Mouse (Mus musculus): ENCODE data around the gene Gm20388. TPM values are rescaled to one million over a fixed set of nuclear protein-coding genes. Genes with fewer than 3 reads are reported as not detected.

The Gm20388 gene
- polyA plus RNA-seq, 1 experiment from 2014 or later: not detected

- ATAC-seq (replicated peaks; ENCODE audit: insufficient number of reproducible peaks, insufficient read depth, low FRiP score, low read depth): no peak
- H3K9me3 ChIP-seq (replicated peaks): no peaks in the 10 kb centered on the region
- peaks cover 30% of the 10 kb centered on the region for H3K27me3 ChIP-seq
- no peak overlapping the region for H3K4me3 ChIP-seq
- H3K4me2 ChIP-seq: no peak overlapping the region
- H3K4me1 ChIP-seq (replicated peaks): peaks cover 13% of the 10 kb centered on the region
- H3K9ac ChIP-seq: no peak overlapping the region
- H3K36me3 ChIP-seq: no peaks in the 10 kb centered on the region
- H3K27ac ChIP-seq: no peak overlapping the region
- WGBS: 73% methylated on average over 12 of the region's 12 CpGs
Measured at GRCm38 (mm10) chr8:123352118-123352517, 3441.5 kb downstream of the Gm20388 start.

- no peak overlapping the region for H3K27ac ChIP-seq
- no peak overlapping the region for H3K4me2 ChIP-seq
- peaks cover 13% of the 10 kb centered on the region for H3K4me1 ChIP-seq (replicated peaks)
- H3K9me3 ChIP-seq (replicated peaks): no peaks in the 10 kb centered on the region
- H3K4me3 ChIP-seq: no peak overlapping the region
- no peak overlapping the region for H3K9ac ChIP-seq
- no peaks in the 10 kb centered on the region for H3K36me3 ChIP-seq
- WGBS: 51% methylated on average over 13 of the region's 13 CpGs
- peaks cover 30% of the 10 kb centered on the region for H3K27me3 ChIP-seq
- ATAC-seq (replicated peaks; ENCODE audit: insufficient number of reproducible peaks, insufficient read depth, low FRiP score, low read depth): no peak
Measured at GRCm38 (mm10) chr8:123352786-123353185, 3442.1 kb downstream of the Gm20388 start.

GRCm38 (mm10) chr8:123353216-123353615 is 3442.6 kb downstream of the Gm20388 start:
- no peaks in the 10 kb centered on the region for H3K9me3 ChIP-seq (replicated peaks)
- no peak overlapping the region for H3K9ac ChIP-seq
- H3K27me3 ChIP-seq: peaks cover 30% of the 10 kb centered on the region
- 45% methylated on average over 11 of the region's 11 CpGs for WGBS
- no peak overlapping the region for H3K4me3 ChIP-seq
- no peak for ATAC-seq (replicated peaks; ENCODE audit: insufficient number of reproducible peaks, insufficient read depth, low FRiP score, low read depth)
- H3K4me2 ChIP-seq: no peak overlapping the region
- no peak overlapping the region for H3K27ac ChIP-seq
- no peaks in the 10 kb centered on the region for H3K36me3 ChIP-seq
- H3K4me1 ChIP-seq (replicated peaks): peaks cover 9% of the 10 kb centered on the region

GRCm38 (mm10) chr8:123361082-123361739 is 3450.6 kb downstream of the Gm20388 start:
- Histone ChIP-seq H3K9me3 (replicated peaks) (no peaks in the 10 kb centered on the region), H3K36me3 (no peaks in the 10 kb centered on the region), H3K27ac (no peak overlapping the region), H3K4me1 (replicated peaks) (no peaks in the 10 kb centered on the region), H3K4me3 (no peak overlapping the region), H3K4me2 (no peak overlapping the region), H3K9ac (no peak overlapping the region), H3K27me3 (peaks cover 12% of the 10 kb centered on the region; the same call in 1 of the 2 replicates)
- ATAC-seq (replicated peaks; ENCODE audit: insufficient number of reproducible peaks, insufficient read depth, low FRiP score, low read depth): no peak
- 44% methylated on average over 12 of the region's 12 CpGs for WGBS

- Histone ChIP-seq H3K36me3 (peaks cover 6% of the 10 kb centered on the region; the same call in 1 of the 2 replicates), H3K4me1 (replicated peaks) (peaks cover 21% of the 10 kb centered on the region), H3K27ac (peak within 1 kb of the TSS; percentile 95), H3K27me3 (no peaks in the 10 kb centered on the region), H3K4me3 (peak within 1 kb of the TSS; percentile 80), H3K9ac (peak within 1 kb of the TSS; percentile 73), H3K4me2 (peak within 1 kb of the TSS; percentile 88), H3K9me3 (replicated peaks) (no peaks in the 10 kb centered on the region)
- under 1% methylated on average over 75 of the region's 75 CpGs for WGBS
- ATAC-seq (replicated peaks; ENCODE audit: insufficient number of reproducible peaks, insufficient read depth, low FRiP score, low read depth): peak; percentile 92
Measured at GRCm38 (mm10) chr8:123373403-123374238, 3463.0 kb downstream of the Gm20388 start, which contains the start of gene Tcf25. Tcf25 (plus strand) TSS chr8:123373753.

- Histone ChIP-seq H3K9ac (peak overlapping the region; percentile 73), H3K36me3 (peaks cover 6% of the 10 kb centered on the region; the same call in 1 of the 2 replicates), H3K27ac (peak overlapping the region; percentile 95), H3K4me1 (replicated peaks) (peaks cover 21% of the 10 kb centered on the region), H3K27me3 (no peaks in the 10 kb centered on the region), H3K4me2 (peak overlapping the region; percentile 88), H3K4me3 (peak overlapping the region; percentile 80), H3K9me3 (replicated peaks) (no peaks in the 10 kb centered on the region)
- under 1% methylated on average over 20 of the region's 20 CpGs for WGBS
- ATAC-seq (replicated peaks; ENCODE audit: insufficient number of reproducible peaks, insufficient read depth, low FRiP score, low read depth): peak; percentile 81
Measured at GRCm38 (mm10) chr8:123374239-123374578, 3463.6 kb downstream of the Gm20388 start.

- H3K27me3 ChIP-seq: no peaks in the 10 kb centered on the region
- peaks cover 6% of the 10 kb centered on the region; the same call in 1 of the 2 replicates for H3K36me3 ChIP-seq
- no peak overlapping the region for H3K9ac ChIP-seq
- H3K4me2 ChIP-seq: no peak overlapping the region
- H3K4me1 ChIP-seq (replicated peaks): peaks cover 21% of the 10 kb centered on the region
- H3K9me3 ChIP-seq (replicated peaks): no peaks in the 10 kb centered on the region
- no peak overlapping the region for H3K27ac ChIP-seq
- ATAC-seq (replicated peaks; ENCODE audit: insufficient number of reproducible peaks, insufficient read depth, low FRiP score, low read depth): no peak
- WGBS: 86% methylated on average over 10 of the region's 10 CpGs
- no peak overlapping the region for H3K4me3 ChIP-seq
Measured at GRCm38 (mm10) chr8:123375701-123376100, 3465.1 kb downstream of the Gm20388 start.

GRCm38 (mm10) chr8:123376106-123376505 is 3465.5 kb downstream of the Gm20388 start:
- H3K36me3 ChIP-seq: peaks cover 6% of the 10 kb centered on the region; the same call in 1 of the 2 replicates
- H3K9ac ChIP-seq: no peak overlapping the region
- 71% methylated on average over 8 of the region's 8 CpGs for WGBS
- H3K27ac ChIP-seq: no peak overlapping the region
- H3K4me1 ChIP-seq (replicated peaks): peaks cover 21% of the 10 kb centered on the region
- no peaks in the 10 kb centered on the region for H3K27me3 ChIP-seq
- H3K9me3 ChIP-seq (replicated peaks): no peaks in the 10 kb centered on the region
- no peak overlapping the region for H3K4me3 ChIP-seq
- ATAC-seq (replicated peaks; ENCODE audit: insufficient number of reproducible peaks, insufficient read depth, low FRiP score, low read depth): no peak
- H3K4me2 ChIP-seq: no peak overlapping the region

- Histone ChIP-seq H3K9me3 (replicated peaks) (no peaks in the 10 kb centered on the region), H3K27me3 (no peaks in the 10 kb centered on the region), H3K4me3 (no peak overlapping the region), H3K4me2 (no peak overlapping the region), H3K9ac (no peak overlapping the region), H3K4me1 (replicated peaks) (0 out of 2 replicates have a peak, but pooled peaks cover 3% of the 10 kb centered on the region), H3K36me3 (peaks cover 55% of the 10 kb centered on the region), H3K27ac (no peak overlapping the region)
- no peak for ATAC-seq (replicated peaks; ENCODE audit: insufficient number of reproducible peaks, insufficient read depth, low FRiP score, low read depth)
- 95% methylated on average over 4 of the region's 4 CpGs for WGBS
Measured at GRCm38 (mm10) chr8:123381711-123382110, 3471.1 kb downstream of the Gm20388 start.

GRCm38 (mm10) chr8:123382516-123382915 is 3471.9 kb downstream of the Gm20388 start:
- no peak overlapping the region for H3K4me2 ChIP-seq
- H3K27ac ChIP-seq: no peak overlapping the region
- no peaks in the 10 kb centered on the region for H3K9me3 ChIP-seq (replicated peaks)
- H3K27me3 ChIP-seq: no peaks in the 10 kb centered on the region
- WGBS: 63% methylated on average over 8 of the region's 8 CpGs
- 0 out of 2 replicates have a peak, but pooled peaks cover 3% of the 10 kb centered on the region for H3K4me1 ChIP-seq (replicated peaks)
- no peak overlapping the region for H3K9ac ChIP-seq
- ATAC-seq (replicated peaks; ENCODE audit: insufficient number of reproducible peaks, insufficient read depth, low FRiP score, low read depth): no peak
- H3K36me3 ChIP-seq: peaks cover 63% of the 10 kb centered on the region
- H3K4me3 ChIP-seq: no peak overlapping the region

- Histone ChIP-seq H3K9me3 (replicated peaks) (no peaks in the 10 kb centered on the region), H3K4me3 (no peak overlapping the region), H3K4me2 (no peak overlapping the region), H3K4me1 (replicated peaks) (0 out of 2 replicates have a peak, but pooled peaks cover 3% of the 10 kb centered on the region), H3K27me3 (no peaks in the 10 kb centered on the region), H3K36me3 (peaks cover 79% of the 10 kb centered on the region), H3K9ac (no peak overlapping the region), H3K27ac (no peak overlapping the region)
- 64% methylated on average over 9 of the region's 9 CpGs for WGBS
- no peak for ATAC-seq (replicated peaks; ENCODE audit: insufficient number of reproducible peaks, insufficient read depth, low FRiP score, low read depth)
Measured at GRCm38 (mm10) chr8:123384883-123385540, 3474.4 kb downstream of the Gm20388 start.
